Mouse (Mus musculus) myocyte (in vitro differentiated cells): ENCODE measurements around the gene Bricd5. TPM values are rescaled to one million over a fixed set of nuclear protein-coding genes. Genes with fewer than 3 reads are reported as not detected.

Experiments used
- H3K27me3 ChIP-seq: one replicate; pipeline ENCODE4 v1.6.1; 2011; ENCODE audit not compliant: control insufficient read depth, insufficient read depth, insufficient read length
- H3K36me3 ChIP-seq: one replicate; pipeline ENCODE4 v1.6.1; 2011; ENCODE audit not compliant: control insufficient read depth, insufficient read depth
- H3K4me2 ChIP-seq: one replicate; pipeline ENCODE4 v1.6.1; 2011; ENCODE audit warnings: low read depth, control low read depth
- H3K4me3 ChIP-seq: one replicate; pipeline ENCODE4 v1.5.1; 2011; ENCODE audit warnings: mild to moderate bottlenecking, control low read depth, moderate library complexity
- H3K79me2 ChIP-seq: one replicate; pipeline ENCODE4 v1.6.1; 2011; ENCODE audit not compliant: control insufficient read depth, insufficient read depth
- H3ac ChIP-seq: one replicate; pipeline ENCODE4 v1.6.1; 2011; ENCODE audit not compliant: control insufficient read depth, insufficient read length
- CEBPB ChIP-seq: IDR thresholded peaks from 2 replicates; pipeline ENCODE4 v1.6.1; 2011; ENCODE audit warnings: mild to moderate bottlenecking, moderate library complexity; ENCODE audit not compliant: poor library complexity, insufficient read depth, severe bottlenecking
- E2F4 ChIP-seq: IDR thresholded peaks from one replicate; pipeline ENCODE4 v1.6.1; 2011; ENCODE audit warnings: mild to moderate bottlenecking, control low read depth, moderate library complexity; ENCODE audit not compliant: insufficient read depth
- MAX ChIP-seq: IDR thresholded peaks from one replicate; pipeline ENCODE4 v1.6.1; 2011; ENCODE audit warnings: low read depth, mild to moderate bottlenecking, control low read depth
- MYOD1 ChIP-seq, 3 experiments: IDR thresholded peaks; one replicate each; pipeline ENCODE4 v1.6.1; 2011; ENCODE audit warnings: control low read depth in 2 of 3, low read depth in 2 of 3, mild to moderate bottlenecking in 2 of 3, moderate library complexity in 1 of 3; ENCODE audit not compliant: insufficient read length in 2 of 3, control insufficient read depth in 1 of 3
- MYOG ChIP-seq, 3 experiments: IDR thresholded peaks; one replicate each; pipeline ENCODE4 v1.6.1; 2011; ENCODE audit warnings: control low read depth in 2 of 3, low read depth in 2 of 3, mild to moderate bottlenecking in 2 of 3; ENCODE audit not compliant: insufficient read length in 2 of 3, control insufficient read depth in 1 of 3, insufficient read depth in 1 of 3
- POLR2A ChIP-seq: IDR thresholded peaks from one replicate; pipeline ENCODE4 v1.6.1; 2011; ENCODE audit warnings: low read depth, mild to moderate bottlenecking, control low read depth, moderate library complexity; ENCODE audit not compliant: insufficient read length
- POLR2AphosphoS2 ChIP-seq: IDR thresholded peaks from one replicate; pipeline ENCODE4 v1.6.1; 2011; ENCODE audit warnings: low read depth, control low read depth; ENCODE audit not compliant: insufficient read length
- REST ChIP-seq: IDR thresholded peaks from one replicate; pipeline ENCODE4 v1.6.1; 2011; ENCODE audit warnings: mild to moderate bottlenecking, control low read depth, moderate library complexity; ENCODE audit not compliant: insufficient read depth, insufficient read length
- SRF ChIP-seq: IDR thresholded peaks from one replicate; pipeline ENCODE4 v1.6.1; 2011; ENCODE audit warnings: low read depth; ENCODE audit not compliant: control insufficient read depth, insufficient read length
- TCF12 ChIP-seq: IDR thresholded peaks from one replicate; pipeline ENCODE4 v1.6.1; 2011; ENCODE audit warnings: mild to moderate bottlenecking, control low read depth; ENCODE audit not compliant: poor library complexity, insufficient read depth, severe bottlenecking
- TCF3 ChIP-seq: IDR thresholded peaks from one replicate; pipeline ENCODE4 v1.6.1; 2011; ENCODE audit warnings: low read depth, control low read depth; ENCODE audit not compliant: insufficient read length
- USF1 ChIP-seq: IDR thresholded peaks from one replicate; pipeline ENCODE4 v1.6.1; 2011; ENCODE audit warnings: low read depth, mild to moderate bottlenecking, control low read depth, moderate library complexity
- polyA plus RNA-seq: library from polyadenylated mRNA; unstranded; fragments of >200 nt; fragmentation: generic; extraction: Trizol; gene quantifications from one replicate; pipeline ENCODE4 v1.2.1, GENCODE M21; 2012; ENCODE audit warnings: missing spikeins

The Bricd5 gene
- polyA plus RNA-seq, 1 experiment = 0.53 TPM

DNA sequence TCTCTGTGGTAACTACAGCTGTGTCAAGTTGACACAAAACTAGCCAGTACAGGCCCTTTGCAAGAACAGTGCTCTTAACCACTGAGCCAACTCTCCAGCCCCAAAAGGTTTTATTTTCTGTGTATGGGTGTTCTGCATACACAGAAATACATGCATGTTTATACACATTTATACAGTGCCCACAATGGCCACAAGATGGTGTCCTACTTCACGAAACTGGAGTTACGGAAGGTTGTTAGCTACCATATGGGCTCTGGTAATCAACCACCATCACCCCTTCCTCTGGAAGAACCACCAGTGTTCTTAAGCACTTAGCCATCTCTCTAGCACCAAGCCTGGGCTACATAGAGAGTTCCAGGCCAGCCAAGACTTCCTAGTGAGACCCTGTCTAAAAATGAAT is 12.1 kb upstream of the Bricd5 start:
- TF ChIP-seq E2F4 (no peak), MAX (no peak), MYOG (IDR thresholded peaks at IDR 0.05; ENCODE audit: control insufficient read depth in 1 of 3, insufficient read depth in 1 of 3, insufficient read length in 2 of 3, low read depth in 2 of 3) (no peak), USF1 (no peak)
- Histone ChIP-seq H3K36me3 (no peaks in the 10 kb centered on the region), H3K4me2 (no peak overlapping the region), H3K27me3 (no peaks in the 10 kb centered on the region), H3K79me2 (no peaks in the 10 kb centered on the region), H3K4me3 (no peak overlapping the region), H3ac (no peak overlapping the region)

DNA sequence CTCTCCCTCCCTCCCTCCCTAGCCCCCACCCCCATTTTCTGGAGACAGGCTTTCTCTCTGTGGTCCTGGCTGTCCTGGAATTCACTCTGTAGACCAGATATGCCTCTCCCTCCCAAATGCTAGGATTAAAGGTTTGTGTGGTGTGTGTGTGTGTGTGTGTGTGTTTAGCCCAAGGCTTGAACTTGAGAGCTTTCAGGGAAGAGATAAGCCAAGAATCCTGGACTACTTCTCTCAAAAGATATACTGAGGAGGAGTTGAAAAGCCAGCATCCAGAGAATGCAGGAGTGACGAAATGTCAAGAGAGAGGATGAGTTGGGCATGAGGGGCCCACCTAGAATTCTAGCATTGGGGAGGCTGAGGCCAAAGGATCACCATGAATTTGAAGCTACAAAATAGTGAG is 10.8 kb upstream of the Bricd5 start:
- Histone ChIP-seq H3K4me2 (no peak overlapping the region), H3K79me2 (no peaks in the 10 kb centered on the region), H3K36me3 (no peaks in the 10 kb centered on the region), H3ac (no peak overlapping the region), H3K4me3 (no peak overlapping the region), H3K27me3 (no peaks in the 10 kb centered on the region)
- TF ChIP-seq E2F4 = no peak
- no peak for TF ChIP-seq MYOD1 (IDR thresholded peaks at IDR 0.05; ENCODE audit: control insufficient read depth in 1 of 3, insufficient read length in 2 of 3, low read depth in 2 of 3)
- TF ChIP-seq MAX = no peak
- no peak for TF ChIP-seq POLR2A
- no peak for TF ChIP-seq TCF12

DNA sequence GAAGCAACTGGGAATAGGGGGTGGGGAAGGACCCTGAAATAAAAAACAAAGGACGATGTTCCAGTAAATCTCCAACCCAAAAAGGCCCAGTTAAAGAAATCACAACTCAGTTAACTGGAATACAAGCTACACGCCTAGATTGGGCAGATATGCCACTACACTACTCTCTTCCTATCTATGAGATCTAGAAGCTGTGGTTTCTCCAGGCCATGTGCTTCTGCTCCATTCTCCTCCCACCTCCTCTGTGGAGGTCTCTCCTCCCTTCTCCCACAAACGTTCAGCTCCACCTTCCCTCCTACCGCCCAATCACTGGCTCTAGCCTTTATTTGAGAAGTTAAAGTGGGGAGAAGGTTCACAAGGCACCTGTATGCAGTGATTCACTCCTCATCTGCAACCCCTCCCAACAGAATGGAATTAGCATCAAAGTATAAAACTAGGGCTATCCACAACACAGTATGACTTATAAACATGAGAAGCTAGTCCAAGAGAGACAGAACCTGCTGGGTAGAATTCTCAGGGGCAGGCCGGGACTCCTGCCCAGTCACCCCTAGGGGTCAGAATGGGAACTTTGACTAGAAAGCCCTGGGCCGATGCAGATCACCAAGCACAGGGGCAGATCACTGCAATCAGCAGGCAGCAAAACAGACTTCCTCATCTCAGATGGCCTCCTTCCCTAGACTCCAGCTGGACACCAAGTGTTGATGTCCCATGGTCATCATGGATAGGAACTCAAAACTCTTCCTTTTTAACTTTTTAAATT is 10.1 kb upstream of the Bricd5 start:
- Histone ChIP-seq H3K27me3 (no peaks in the 10 kb centered on the region), H3K4me2 (no peak overlapping the region), H3ac (no peak overlapping the region), H3K79me2 (no peaks in the 10 kb centered on the region), H3K4me3 (no peak overlapping the region), H3K36me3 (no peaks in the 10 kb centered on the region)
- TF ChIP-seq CEBPB = no peak
- no peak for TF ChIP-seq MYOG (IDR thresholded peaks at IDR 0.05; ENCODE audit: control insufficient read depth in 1 of 3, insufficient read depth in 1 of 3, insufficient read length in 2 of 3, low read depth in 2 of 3)
- no peak for TF ChIP-seq POLR2AphosphoS2
- no peak for TF ChIP-seq TCF3
- no peak for TF ChIP-seq MYOD1 (IDR thresholded peaks at IDR 0.05; ENCODE audit: control insufficient read depth in 1 of 3, insufficient read length in 2 of 3, low read depth in 2 of 3)
- no peak for TF ChIP-seq REST
- no peak for TF ChIP-seq MAX
- no peak for TF ChIP-seq E2F4
- no peak for TF ChIP-seq SRF
- TF ChIP-seq POLR2A = no peak
- TF ChIP-seq TCF12 = no peak
- no peak for TF ChIP-seq USF1

DNA sequence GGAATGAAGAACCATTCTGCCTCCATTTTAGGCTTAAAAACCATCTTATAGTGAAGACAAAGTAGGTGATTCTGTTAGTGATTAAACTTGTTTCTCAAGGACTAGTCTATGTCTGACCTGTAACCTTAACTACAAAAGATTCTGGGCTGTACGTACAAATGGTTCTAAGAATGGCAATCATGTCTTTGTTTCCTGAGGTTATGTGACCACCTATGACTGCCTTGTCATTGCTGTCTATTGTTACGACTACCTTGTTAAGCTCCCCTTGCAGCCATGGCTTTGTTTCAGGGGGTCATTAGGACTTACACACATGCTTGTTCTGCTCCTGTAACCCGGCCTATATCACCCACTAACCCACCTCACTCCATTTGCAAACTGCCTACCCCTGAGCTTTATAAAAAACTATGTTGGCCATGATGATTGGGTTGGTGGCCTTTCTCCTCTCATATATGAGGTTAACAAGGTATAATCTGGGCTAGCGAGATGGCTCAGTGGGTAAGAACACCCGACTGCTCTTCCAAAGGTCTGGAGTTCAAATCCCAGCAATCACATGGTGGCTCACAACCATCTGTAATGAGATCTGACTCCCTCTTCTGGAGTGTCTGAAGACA is 4.9 kb upstream of the Bricd5 start:
- no peak overlapping the region for H3ac ChIP-seq
- TF ChIP-seq CEBPB (no peak), REST (no peak), MAX (no peak), POLR2AphosphoS2 (no peak), TCF12 (no peak), MYOD1 (IDR thresholded peaks at IDR 0.05; ENCODE audit: control insufficient read depth in 1 of 3, insufficient read length in 2 of 3, low read depth in 2 of 3) (no peak), POLR2A (no peak), TCF3 (no peak), USF1 (no peak), MYOG (IDR thresholded peaks at IDR 0.05; ENCODE audit: control insufficient read depth in 1 of 3, insufficient read depth in 1 of 3, insufficient read length in 2 of 3, low read depth in 2 of 3) (no peak), E2F4 (no peak)
- peaks cover 22% of the 10 kb centered on the region for H3K79me2 ChIP-seq
- H3K4me2 ChIP-seq = no peak overlapping the region
- no peak overlapping the region for H3K4me3 ChIP-seq
- no peaks in the 10 kb centered on the region for H3K27me3 ChIP-seq
- no peaks in the 10 kb centered on the region for H3K36me3 ChIP-seq

DNA sequence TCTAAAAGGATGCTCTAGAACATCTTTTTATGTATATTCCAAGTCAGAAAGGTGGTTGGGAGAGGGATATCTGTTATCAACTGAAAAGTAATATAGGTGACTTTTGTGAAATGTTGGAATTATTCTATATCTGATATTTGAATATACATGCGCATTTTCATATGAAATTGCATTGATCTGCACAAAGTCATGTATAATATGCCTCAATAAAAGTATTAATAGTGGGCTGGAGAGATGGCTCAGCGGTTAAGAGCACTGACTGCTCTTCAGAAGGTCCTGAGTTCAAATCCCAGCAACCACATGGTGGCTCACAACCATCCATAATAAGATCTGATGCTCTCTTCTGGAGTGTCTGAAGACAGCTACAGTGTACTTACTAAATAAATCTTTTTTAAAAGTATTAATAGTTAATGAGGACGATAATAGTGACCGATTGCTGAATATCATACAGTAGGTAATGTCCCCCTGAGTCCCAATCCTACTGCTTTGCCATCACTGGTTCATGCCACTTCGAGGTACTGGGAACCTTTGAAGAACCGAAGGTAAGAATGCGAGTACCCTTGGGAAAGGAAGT is 4.3 kb upstream of the Bricd5 start:
- Histone ChIP-seq H3K79me2 (peaks cover 22% of the 10 kb centered on the region), H3K4me3 (peak overlapping the region; percentile 72), H3K4me2 (peak overlapping the region; percentile 71), H3ac (peak overlapping the region; percentile 72), H3K27me3 (no peaks in the 10 kb centered on the region), H3K36me3 (no peaks in the 10 kb centered on the region)
- TF ChIP-seq MAX (no peak), TCF3 (no peak), POLR2A (no peak), SRF (no peak), USF1 (no peak), TCF12 (no peak), E2F4 (no peak), POLR2AphosphoS2 (no peak), MYOD1 (IDR thresholded peaks at IDR 0.05; ENCODE audit: control insufficient read depth in 1 of 3, insufficient read length in 2 of 3, low read depth in 2 of 3) (no peak), CEBPB (no peak)
